Mouse (Mus musculus): ENCODE measurements around the gene Fars2. TPM values are rescaled to one million over a fixed set of nuclear protein-coding genes. Genes with fewer than 3 reads are reported as not detected.

Fars2 gene
- total and polyA plus RNA-seq, 3 experiments, result 32.0 to 57.6 (median 54.6) TPM

DNA sequence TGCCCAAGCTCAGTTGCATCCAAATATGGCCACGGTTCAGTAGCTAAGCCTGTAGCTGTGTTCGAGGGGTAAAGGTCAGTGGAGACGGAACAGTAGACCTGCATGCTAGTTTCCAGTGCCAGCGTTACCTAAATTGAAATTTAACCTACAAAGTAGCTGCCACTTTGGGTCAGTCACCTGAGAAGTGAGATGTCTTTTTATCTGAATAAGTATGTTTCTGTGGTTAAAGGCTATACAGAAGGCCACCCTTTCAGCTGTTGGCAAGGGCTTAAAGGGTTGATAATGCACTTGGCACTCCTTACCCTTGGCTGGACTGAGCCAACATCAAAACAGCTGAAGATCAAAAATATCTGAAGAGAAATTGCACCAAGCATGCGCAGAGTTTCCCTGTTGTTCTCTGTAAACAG is 349.3 kb downstream of the Fars2 start:
- Histone ChIP-seq H3K36me3 (replicated peaks) (peaks cover 5% of the 10 kb centered on the region), H3K9me3 (replicated peaks) (no peaks in the 10 kb centered on the region), H3K4me1 (ENCODE audit: insufficient read depth, low read depth, low read length) (no peaks in the 10 kb centered on the region), H3K27me3 (ENCODE audit: insufficient read depth, low read length) (no peaks in the 10 kb centered on the region), H3K4me3 (ENCODE audit: low read depth, low read length) (no peak overlapping the region)
- DNase-seq (ENCODE audit: low spot score) (no peak), ATAC-seq (ENCODE audit: extremely low read depth, insufficient number of reproducible peaks, low FRiP score, poor library complexity, severe bottlenecking) (no peak)
- no peak for TF ChIP-seq POLR2AphosphoS5 (IDR thresholded peaks at IDR 0.05; ENCODE audit: insufficient replicate concordance, low read depth, low read length)
- no peak for TF ChIP-seq GATA2 (IDR thresholded peaks at IDR 0.05; ENCODE audit: borderline replicate concordance, low read depth, low read length)
- TF ChIP-seq TAL1 (conservative IDR thresholded peaks at IDR 0.05; ENCODE audit: low read depth, low read length), result no peak
- no peak for TF ChIP-seq CTCF (IDR thresholded peaks at IDR 0.05; ENCODE audit: low read depth, low read length)
- no peak for TF ChIP-seq GATA1 (IDR thresholded peaks at IDR 0.05; ENCODE audit: borderline replicate concordance, low read length)

DNA sequence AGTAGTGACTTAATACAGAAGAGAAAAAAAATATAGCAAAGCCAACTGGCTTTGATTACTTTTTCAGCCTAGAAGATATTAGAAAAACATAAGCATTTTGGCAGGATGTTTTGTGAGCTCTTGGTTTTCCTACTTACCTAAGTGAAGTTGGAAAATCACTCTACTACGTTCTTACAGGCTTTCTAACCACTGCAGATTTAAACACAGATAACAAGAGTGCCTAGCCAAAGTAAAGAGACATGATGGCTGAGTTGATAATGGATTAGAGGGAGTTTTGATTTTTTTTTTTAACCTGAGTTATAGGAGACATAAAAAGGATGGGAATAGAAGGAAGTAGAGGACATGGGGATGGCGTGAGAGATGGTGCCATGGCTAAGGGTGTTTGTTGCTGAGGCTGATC is 350.6 kb downstream of the Fars2 start:
- H3K27me3 ChIP-seq (ENCODE audit: insufficient read depth, low read length), result no peaks in the 10 kb centered on the region
- H3K4me1 ChIP-seq (ENCODE audit: insufficient read depth, low read depth, low read length), result no peaks in the 10 kb centered on the region
- ATAC-seq (ENCODE audit: extremely low read depth, insufficient number of reproducible peaks, low FRiP score, poor library complexity, severe bottlenecking) (no peak), DNase-seq (ENCODE audit: low spot score) (no peak)
- H3K9me3 ChIP-seq (replicated peaks), result no peaks in the 10 kb centered on the region
- TF ChIP-seq TAL1 (conservative IDR thresholded peaks at IDR 0.05; ENCODE audit: low read depth, low read length) (no peak), POLR2AphosphoS5 (IDR thresholded peaks at IDR 0.05; ENCODE audit: insufficient replicate concordance, low read depth, low read length) (no peak), GATA2 (IDR thresholded peaks at IDR 0.05; ENCODE audit: borderline replicate concordance, low read depth, low read length) (no peak), GATA1 (IDR thresholded peaks at IDR 0.05; ENCODE audit: borderline replicate concordance, low read length) (no peak), CTCF (IDR thresholded peaks at IDR 0.05; ENCODE audit: low read depth, low read length) (no peak)
- peaks cover 5% of the 10 kb centered on the region for H3K36me3 ChIP-seq (replicated peaks)
- no peak overlapping the region for H3K4me3 ChIP-seq (ENCODE audit: low read depth, low read length)

DNA sequence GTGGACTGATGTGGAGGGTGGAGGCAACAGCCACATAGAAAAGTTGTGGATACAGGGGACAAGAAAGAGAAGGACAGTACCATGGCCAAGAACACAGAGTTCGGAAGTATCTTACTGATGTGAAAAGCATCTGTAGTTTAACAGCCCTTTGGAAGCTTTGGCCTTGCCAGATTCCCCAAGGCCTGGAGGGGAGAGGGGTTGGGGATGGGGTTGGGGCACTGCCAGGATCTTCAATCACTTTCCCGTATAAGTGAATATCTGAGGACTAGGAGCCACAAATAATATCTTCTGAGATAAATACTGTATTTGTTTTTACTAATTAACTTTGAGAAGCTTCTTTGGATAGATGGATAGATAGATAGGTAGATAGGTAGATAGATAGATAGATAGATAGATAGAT is 351.8 kb downstream of the Fars2 start:
- no peaks in the 10 kb centered on the region for H3K4me1 ChIP-seq (ENCODE audit: insufficient read depth, low read depth, low read length)
- H3K36me3 ChIP-seq (replicated peaks), result peaks cover 5% of the 10 kb centered on the region
- no peak for ATAC-seq (ENCODE audit: extremely low read depth, insufficient number of reproducible peaks, low FRiP score, poor library complexity, severe bottlenecking)
- DNase-seq (ENCODE audit: low spot score), result no peak
- H3K9me3 ChIP-seq (replicated peaks), result no peaks in the 10 kb centered on the region
- no peaks in the 10 kb centered on the region for H3K27me3 ChIP-seq (ENCODE audit: insufficient read depth, low read length)
- no peak for TF ChIP-seq GATA1 (IDR thresholded peaks at IDR 0.05; ENCODE audit: borderline replicate concordance, low read length)
- TF ChIP-seq GATA2 (IDR thresholded peaks at IDR 0.05; ENCODE audit: borderline replicate concordance, low read depth, low read length), result no peak
- no peak for TF ChIP-seq TAL1 (conservative IDR thresholded peaks at IDR 0.05; ENCODE audit: low read depth, low read length)
- no peak for TF ChIP-seq CTCF (IDR thresholded peaks at IDR 0.05; ENCODE audit: low read depth, low read length)
- TF ChIP-seq POLR2AphosphoS5 (IDR thresholded peaks at IDR 0.05; ENCODE audit: insufficient replicate concordance, low read depth, low read length), result no peak
- no peak overlapping the region for H3K4me3 ChIP-seq (ENCODE audit: low read depth, low read length)

DNA sequence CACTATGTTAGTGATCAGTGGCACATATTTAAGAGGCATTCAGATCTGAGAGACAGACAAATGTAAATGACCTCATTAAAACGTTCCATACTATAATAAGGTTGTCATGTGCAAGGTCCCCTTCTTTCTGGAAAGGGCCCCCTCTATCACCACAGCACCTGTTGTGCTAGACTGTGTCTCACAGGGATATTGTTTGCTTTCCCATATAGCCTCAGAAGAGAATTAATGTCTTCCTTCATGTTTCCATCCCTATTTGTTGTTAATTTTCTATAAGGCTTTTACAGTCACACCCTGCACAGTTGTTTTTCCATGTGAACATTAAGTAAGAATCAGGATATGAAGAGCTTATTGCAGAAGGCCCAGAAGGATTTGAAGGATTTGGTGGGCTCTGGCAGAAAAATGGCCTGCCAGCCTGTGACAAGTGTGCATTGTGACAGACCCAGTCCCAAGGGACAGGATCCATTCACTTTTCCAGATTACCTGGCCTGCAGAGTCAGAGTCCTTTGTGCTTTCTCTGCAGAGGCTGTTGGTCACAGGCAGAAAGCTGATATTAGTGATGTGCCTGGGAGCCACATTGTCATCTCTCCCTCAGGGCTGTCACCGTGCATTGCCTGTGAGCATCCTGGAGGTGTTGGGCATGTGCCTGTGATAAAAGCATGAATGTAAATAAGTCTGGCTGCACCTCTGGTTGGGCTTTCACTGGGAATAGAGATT is 352.4 kb downstream of the Fars2 start:
- no peaks in the 10 kb centered on the region for H3K4me1 ChIP-seq (ENCODE audit: insufficient read depth, low read depth, low read length)
- ATAC-seq (ENCODE audit: extremely low read depth, insufficient number of reproducible peaks, low FRiP score, poor library complexity, severe bottlenecking), result no peak

DNA sequence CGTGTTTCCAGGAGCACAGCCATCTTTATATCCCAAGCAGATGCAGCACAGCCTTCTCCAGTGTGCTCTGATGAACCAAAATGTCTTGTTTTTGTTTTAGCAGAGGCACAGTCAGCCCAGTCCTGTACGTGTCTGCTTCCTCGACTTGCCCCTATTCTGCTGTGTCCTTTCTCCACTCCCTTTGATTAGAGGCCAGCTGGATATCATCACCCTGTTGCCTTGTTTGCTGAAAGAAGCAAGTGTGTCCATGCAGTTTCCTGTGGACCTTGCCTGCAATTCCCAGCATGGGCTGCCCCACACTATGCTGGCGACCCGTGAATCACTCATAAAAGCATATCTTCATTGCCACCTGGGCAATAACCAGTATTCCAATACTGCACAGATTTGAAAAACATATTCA is 360.4 kb downstream of the Fars2 start:
- H3K4me3 ChIP-seq (ENCODE audit: low read depth, low read length), result no peak overlapping the region
- no peaks in the 10 kb centered on the region for H3K4me1 ChIP-seq (ENCODE audit: insufficient read depth, low read depth, low read length)
- ATAC-seq (ENCODE audit: extremely low read depth, insufficient number of reproducible peaks, low FRiP score, poor library complexity, severe bottlenecking), result no peak
- no peak for DNase-seq (ENCODE audit: low spot score)
- H3K9me3 ChIP-seq (replicated peaks), result no peaks in the 10 kb centered on the region
- H3K36me3 ChIP-seq (replicated peaks), result peaks cover 16% of the 10 kb centered on the region
- no peaks in the 10 kb centered on the region for H3K27me3 ChIP-seq (ENCODE audit: insufficient read depth, low read length)
- TF ChIP-seq GATA1 (IDR thresholded peaks at IDR 0.05; ENCODE audit: borderline replicate concordance, low read length), result no peak
- TF ChIP-seq TAL1 (conservative IDR thresholded peaks at IDR 0.05; ENCODE audit: low read depth, low read length), result no peak
- TF ChIP-seq GATA2 (IDR thresholded peaks at IDR 0.05; ENCODE audit: borderline replicate concordance, low read depth, low read length), result no peak
- no peak for TF ChIP-seq POLR2AphosphoS5 (IDR thresholded peaks at IDR 0.05; ENCODE audit: insufficient replicate concordance, low read depth, low read length)
- TF ChIP-seq CTCF (IDR thresholded peaks at IDR 0.05; ENCODE audit: low read depth, low read length), result no peak

More for the DNA sequence above, 352.4 kb downstream of the Fars2 start:
- Histone ChIP-seq H3K36me3 (replicated peaks) (peaks cover 5% of the 10 kb centered on the region), H3K4me3 (ENCODE audit: low read depth, low read length) (no peak overlapping the region), H3K9me3 (replicated peaks) (no peaks in the 10 kb centered on the region), H3K27me3 (ENCODE audit: insufficient read depth, low read length) (no peaks in the 10 kb centered on the region)
- TF ChIP-seq TAL1 (conservative IDR thresholded peaks at IDR 0.05; ENCODE audit: low read depth, low read length) (no peak), CTCF (IDR thresholded peaks at IDR 0.05; ENCODE audit: low read depth, low read length) (no peak), GATA2 (IDR thresholded peaks at IDR 0.05; ENCODE audit: borderline replicate concordance, low read depth, low read length) (no peak)
- DNase-seq (ENCODE audit: low spot score), result no peak

DNA sequence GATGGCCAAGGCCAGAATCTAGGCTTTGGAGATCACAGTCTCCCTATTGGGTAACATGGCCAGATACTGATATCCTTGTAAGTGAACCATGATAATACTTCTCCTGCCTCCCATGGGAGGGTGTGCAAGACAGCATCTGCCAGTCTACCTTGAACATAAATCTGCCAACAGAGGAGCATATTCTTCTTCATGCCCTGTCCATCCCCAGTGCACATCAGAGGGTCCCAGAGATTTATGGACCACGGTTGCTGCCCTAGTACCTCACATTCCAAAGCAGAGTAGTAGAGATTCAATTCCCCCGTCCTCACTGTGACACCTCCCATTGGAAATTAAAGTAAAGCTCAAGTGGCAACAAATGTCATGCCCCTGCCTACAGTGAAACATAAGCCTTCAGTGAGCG is 361.0 kb downstream of the Fars2 start:
- ATAC-seq (ENCODE audit: extremely low read depth, insufficient number of reproducible peaks, low FRiP score, poor library complexity, severe bottlenecking) (no peak), DNase-seq (ENCODE audit: low spot score) (no peak)
- peaks cover 16% of the 10 kb centered on the region for H3K36me3 ChIP-seq (replicated peaks)
- TF ChIP-seq POLR2AphosphoS5 (IDR thresholded peaks at IDR 0.05; ENCODE audit: insufficient replicate concordance, low read depth, low read length), result no peak
- TF ChIP-seq GATA1 (IDR thresholded peaks at IDR 0.05; ENCODE audit: borderline replicate concordance, low read length), result no peak
- no peak for TF ChIP-seq CTCF (IDR thresholded peaks at IDR 0.05; ENCODE audit: low read depth, low read length)
- TF ChIP-seq TAL1 (conservative IDR thresholded peaks at IDR 0.05; ENCODE audit: low read depth, low read length), result no peak
- TF ChIP-seq GATA2 (IDR thresholded peaks at IDR 0.05; ENCODE audit: borderline replicate concordance, low read depth, low read length), result no peak
- H3K9me3 ChIP-seq (replicated peaks), result no peaks in the 10 kb centered on the region
- H3K4me3 ChIP-seq (ENCODE audit: low read depth, low read length), result no peak overlapping the region
- no peaks in the 10 kb centered on the region for H3K4me1 ChIP-seq (ENCODE audit: insufficient read depth, low read depth, low read length)
- no peaks in the 10 kb centered on the region for H3K27me3 ChIP-seq (ENCODE audit: insufficient read depth, low read length)
